Mouse (Mus musculus) midbrain, embryonic 13.5 days (tissue): Measurements from ENCODE around the gene Mfap1b. TPM values are rescaled to one million over a fixed set of nuclear protein-coding genes. Genes with fewer than 3 reads are reported as not detected.

Experiments used
- ATAC-seq: fragments of 200-750 bp; cut with Nextera tagmentation; 2 replicates; pipeline ENCODE4 v1.8.0; 2017; ENCODE audit warnings: mild to moderate bottlenecking, moderate TSS enrichment, moderate library complexity
- H3K27ac ChIP-seq: fragments of 300-500 bp; sonication (generic); 2 replicates; pipeline ENCODE4 v1.5.1; 2015; ENCODE audit warnings: inconsistent platforms, mild to moderate bottlenecking, moderate library complexity
- H3K27me3 ChIP-seq: fragments of 300-500 bp; sonication (generic); 2 replicates; pipeline ENCODE4 v1.6.1; 2015; ENCODE audit warnings: mild to moderate bottlenecking, inconsistent platforms
- H3K36me3 ChIP-seq: fragments of 300-500 bp; sonication (generic); 2 replicates; pipeline ENCODE4 v1.6.1; 2015; ENCODE audit warnings: mild to moderate bottlenecking, inconsistent platforms
- H3K4me1 ChIP-seq: fragments of 300-500 bp; sonication (generic); replicated peaks from 2 replicates; pipeline ENCODE4 v1.6.1; 2015; ENCODE audit warnings: inconsistent platforms
- H3K4me2 ChIP-seq: fragments of 300-500 bp; sonication (generic); replicated peaks from 2 replicates; pipeline ENCODE4 v1.6.1; 2015; ENCODE audit warnings: moderate library complexity, mild to moderate bottlenecking, inconsistent platforms
- H3K4me3 ChIP-seq: fragments of 300-500 bp; sonication (generic); replicated peaks from 2 replicates; pipeline ENCODE4 v1.5.1; 2015; ENCODE audit warnings: mild to moderate bottlenecking, inconsistent platforms
- H3K9ac ChIP-seq: fragments of 300-500 bp; sonication (generic); replicated peaks from 2 replicates; pipeline ENCODE4 v1.6.1; 2015; ENCODE audit warnings: mild to moderate bottlenecking, inconsistent platforms
- H3K9me3 ChIP-seq: fragments of 300-500 bp; sonication (generic); 2 replicates; pipeline ENCODE4 v1.6.1; 2016; ENCODE audit warnings: mild to moderate bottlenecking, inconsistent platforms
- WGBS: fragments of 180-500 bp; shearing (Covaris S2); methylation state at CpG from one replicate; pipeline ENCODE4 v1.1.7; 2015; 5-methylcytosine and 5-hydroxymethylcytosine counted together
- polyA plus RNA-seq: library from polyadenylated mRNA; unstranded; fragments of >200 nt; fragmentation: Nextera tagmentation; extraction: Ambion mirVana; gene quantifications from 2 replicates; pipeline ENCODE4 v1.2.1, GENCODE M21; 2015

The Mfap1b gene
- polyA plus RNA-seq, 1 experiment from 2014 or later, result 78.6 TPM

- H3K36me3 ChIP-seq, result peaks cover 40% of the 10 kb centered on the region
- peak within 1 kb of the TSS; percentile 73 for H3K4me2 ChIP-seq
- WGBS, result 3% methylated on average over 41 of the region's 41 CpGs
- peak; percentile 95 for ATAC-seq
- peak within 1 kb of the TSS; percentile 65 for H3K4me3 ChIP-seq
- peak within 1 kb of the TSS; percentile 68 for H3K27ac ChIP-seq
- H3K9ac ChIP-seq, result peak within 1 kb of the TSS; percentile 71
- no peaks in the 10 kb centered on the region for H3K27me3 ChIP-seq
- H3K9me3 ChIP-seq, result no peaks in the 10 kb centered on the region
- peaks cover 22% of the 10 kb centered on the region for H3K4me1 ChIP-seq
Measured at GRCm38 (mm10) chr2:121456692-121457642, 16.9 kb downstream of the Mfap1b start, which contains the start of gene Serinc4. Serinc4 (minus strand) TSS chr2:121456781.

DNA sequence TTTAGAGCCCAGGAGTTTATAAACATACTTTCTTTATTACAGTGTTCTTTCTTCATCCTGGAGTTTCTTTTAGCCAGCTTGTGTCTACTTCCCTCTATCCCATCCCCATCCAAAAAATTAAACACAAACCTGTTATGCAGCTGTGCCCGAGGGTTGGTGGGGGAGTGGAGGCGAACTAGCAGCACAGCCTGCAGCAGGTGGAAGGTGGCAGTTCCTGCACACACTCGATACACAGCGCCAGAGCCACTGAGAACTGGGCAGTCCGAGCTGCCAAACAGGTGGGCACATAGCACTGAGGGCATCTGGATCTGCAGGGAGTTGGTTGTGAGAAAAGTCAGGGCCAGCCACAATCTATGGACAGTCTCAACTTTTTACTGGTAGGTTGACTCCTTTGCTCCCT is 18.3 kb downstream of the Mfap1b start:
- Histone ChIP-seq H3K4me1 (peaks cover 32% of the 10 kb centered on the region), H3K36me3 (peaks cover 38% of the 10 kb centered on the region), H3K27ac (no peak overlapping the region), H3K9ac (no peak overlapping the region), H3K4me2 (no peak overlapping the region), H3K4me3 (no peak overlapping the region), H3K27me3 (no peaks in the 10 kb centered on the region), H3K9me3 (no peaks in the 10 kb centered on the region)
- 81% methylated on average over 5 of the region's 5 CpGs for WGBS
- ATAC-seq, result no peak

- no peak overlapping the region for H3K4me3 ChIP-seq
- 89% methylated on average over 6 of the region's 6 CpGs for WGBS
- no peaks in the 10 kb centered on the region for H3K27me3 ChIP-seq
- H3K9ac ChIP-seq, result no peak overlapping the region
- no peak overlapping the region for H3K4me2 ChIP-seq
- H3K4me1 ChIP-seq, result peaks cover 38% of the 10 kb centered on the region
- ATAC-seq, result no peak
- H3K27ac ChIP-seq, result no peak overlapping the region
- H3K36me3 ChIP-seq, result peaks cover 26% of the 10 kb centered on the region
- H3K9me3 ChIP-seq, result no peaks in the 10 kb centered on the region
Measured at GRCm38 (mm10) chr2:121453917-121454316, 19.9 kb downstream of the Mfap1b start.

- no peaks in the 10 kb centered on the region for H3K27me3 ChIP-seq
- H3K9ac ChIP-seq, result no peak within 1 kb of the TSS
- H3K27ac ChIP-seq, result no peak within 1 kb of the TSS
- peaks cover 40% of the 10 kb centered on the region for H3K4me1 ChIP-seq
- ATAC-seq, result no peak
- H3K4me2 ChIP-seq, result no peak within 1 kb of the TSS
- H3K9me3 ChIP-seq, result no peaks in the 10 kb centered on the region
- 87% methylated on average over 4 of the region's 4 CpGs for WGBS
- H3K36me3 ChIP-seq, result peaks cover 19% of the 10 kb centered on the region
- no peak within 1 kb of the TSS for H3K4me3 ChIP-seq
Measured at GRCm38 (mm10) chr2:121452990-121453389, 20.9 kb downstream of the Mfap1b start, which contains the start of gene Hypk. Hypk (plus strand) TSS chr2:121453290.

- ATAC-seq, result no peak
- H3K27ac ChIP-seq, result no peak overlapping the region
- H3K4me1 ChIP-seq, result peaks cover 35% of the 10 kb centered on the region
- no peak overlapping the region for H3K4me2 ChIP-seq
- H3K4me3 ChIP-seq, result no peak overlapping the region
- H3K27me3 ChIP-seq, result no peaks in the 10 kb centered on the region
- WGBS, result 80% methylated on average over 4 of the region's 4 CpGs
- no peak overlapping the region for H3K9ac ChIP-seq
- H3K36me3 ChIP-seq, result peaks cover 19% of the 10 kb centered on the region
- no peaks in the 10 kb centered on the region for H3K9me3 ChIP-seq
Measured at GRCm38 (mm10) chr2:121452361-121452760, 21.5 kb downstream of the Mfap1b start.

DNA sequence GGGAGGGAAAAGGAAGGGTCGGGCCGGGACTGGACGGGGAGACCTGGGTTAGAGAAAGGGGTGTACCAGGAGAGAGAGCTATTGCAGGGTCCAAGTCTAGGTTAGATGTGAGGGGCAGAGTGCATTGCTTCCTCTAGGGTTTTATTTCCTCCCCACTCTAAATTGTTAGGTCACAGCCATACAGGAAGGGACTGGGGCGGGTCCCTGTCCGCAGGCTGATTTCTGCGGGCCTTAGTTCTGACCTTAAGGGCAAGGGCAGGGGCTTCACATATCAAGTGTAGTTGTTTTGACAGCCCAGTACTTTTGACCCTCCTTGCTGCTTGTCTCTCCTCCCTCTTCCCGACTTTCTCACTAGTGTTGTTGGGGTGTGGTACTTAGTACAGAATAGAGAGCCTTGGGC is 23.8 kb downstream of the Mfap1b start:
- Histone ChIP-seq H3K9me3 (no peaks in the 10 kb centered on the region), H3K27me3 (no peaks in the 10 kb centered on the region), H3K4me3 (peak overlapping the region; percentile 98), H3K4me2 (peak overlapping the region; percentile 91), H3K27ac (peak overlapping the region; percentile 96), H3K4me1 (peaks cover 27% of the 10 kb centered on the region), H3K9ac (peak overlapping the region; percentile 97), H3K36me3 (peaks cover 19% of the 10 kb centered on the region)
- 4% methylated on average over 7 of the region's 7 CpGs for WGBS
- peak; percentile 12; the same call in 1 of the 2 replicates for ATAC-seq

DNA sequence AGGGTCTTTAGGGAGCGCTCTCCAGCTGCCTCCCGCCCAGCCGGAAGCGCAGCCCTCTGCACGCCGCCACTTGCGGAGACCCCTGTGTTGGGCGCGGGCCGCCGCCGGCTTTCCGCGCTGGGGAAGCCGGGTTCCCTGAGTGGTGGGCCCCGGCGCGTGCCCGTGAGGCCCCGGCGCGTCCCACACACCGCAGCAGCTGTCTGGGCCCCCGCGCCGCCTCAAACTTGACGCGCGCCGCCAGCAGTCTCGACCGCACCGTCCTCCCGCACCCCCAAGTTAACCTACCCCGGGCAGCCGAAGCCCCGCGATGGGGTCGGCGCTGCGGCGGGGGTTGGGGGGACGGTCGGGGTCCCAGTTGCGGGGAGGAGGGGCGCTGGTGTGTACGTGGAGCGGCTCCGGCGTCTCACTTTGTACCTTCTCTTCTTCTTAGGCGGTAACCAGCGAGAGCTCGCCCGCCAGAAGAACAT is 24.3 kb downstream of the Mfap1b start:
- Histone ChIP-seq H3K9me3 (no peaks in the 10 kb centered on the region), H3K36me3 (peaks cover 19% of the 10 kb centered on the region), H3K27me3 (no peaks in the 10 kb centered on the region), H3K4me1 (peaks cover 27% of the 10 kb centered on the region), H3K4me3 (peak overlapping the region; percentile 98), H3K9ac (peak overlapping the region; percentile 97), H3K4me2 (peak overlapping the region; percentile 91), H3K27ac (peak overlapping the region; percentile 96)
- ATAC-seq, result peak; percentile 83
- WGBS, result under 1% methylated on average over 54 of the region's 54 CpGs

- peak within 1 kb of the TSS; percentile 98 for H3K4me3 ChIP-seq
- peak; percentile 98 for ATAC-seq
- WGBS, result under 1% methylated on average over 64 of the region's 74 CpGs
Measured at GRCm38 (mm10) chr2:121448739-121449535, 24.9 kb downstream of the Mfap1b start, which contains the start of gene Serf2. Serf2 (plus strand) TSS chr2:121449195.

DNA sequence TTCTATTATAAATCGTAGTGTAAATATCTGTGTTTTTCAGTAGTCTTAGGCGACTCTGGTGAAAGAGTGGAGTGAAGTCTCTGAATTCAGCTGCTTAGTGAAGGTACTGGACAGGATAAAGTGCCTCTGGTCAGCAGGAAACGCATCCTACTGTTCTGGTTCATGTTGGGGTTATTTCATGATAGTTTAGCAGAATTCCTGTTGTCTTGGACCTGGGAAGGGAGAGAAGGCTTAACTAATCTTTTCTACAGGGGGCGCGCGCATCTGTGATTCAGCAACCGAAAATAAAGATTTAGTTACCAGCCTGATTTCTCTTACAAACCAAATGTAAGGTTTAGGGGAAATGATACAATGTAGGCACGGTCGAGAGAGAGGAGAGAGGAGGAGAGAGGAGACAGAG is 25.7 kb downstream of the Mfap1b start:
- ATAC-seq, result no peak
- Histone ChIP-seq H3K36me3 (peaks cover 14% of the 10 kb centered on the region), H3K27ac (peak overlapping the region; percentile 52; the same call in 1 of the 2 replicates), H3K9ac (no peak overlapping the region), H3K9me3 (no peaks in the 10 kb centered on the region), H3K4me1 (peaks cover 27% of the 10 kb centered on the region), H3K4me2 (peak overlapping the region; percentile 62), H3K27me3 (peaks cover 7% of the 10 kb centered on the region), H3K4me3 (peak overlapping the region; percentile 98)
- WGBS, result 18% methylated on average over 9 of the region's 9 CpGs

More at GRCm38 (mm10) chr2:121448739-121449535, 24.9 kb downstream of the Mfap1b start, which contains the start of gene Serf2:
- Histone ChIP-seq H3K9me3 (no peaks in the 10 kb centered on the region), H3K9ac (peak within 1 kb of the TSS; percentile 97), H3K4me1 (peaks cover 27% of the 10 kb centered on the region), H3K4me2 (peak within 1 kb of the TSS; percentile 91), H3K36me3 (peaks cover 19% of the 10 kb centered on the region), H3K27me3 (peaks cover 4% of the 10 kb centered on the region; the same call in 1 of the 2 replicates), H3K27ac (peak within 1 kb of the TSS; percentile 96)

DNA sequence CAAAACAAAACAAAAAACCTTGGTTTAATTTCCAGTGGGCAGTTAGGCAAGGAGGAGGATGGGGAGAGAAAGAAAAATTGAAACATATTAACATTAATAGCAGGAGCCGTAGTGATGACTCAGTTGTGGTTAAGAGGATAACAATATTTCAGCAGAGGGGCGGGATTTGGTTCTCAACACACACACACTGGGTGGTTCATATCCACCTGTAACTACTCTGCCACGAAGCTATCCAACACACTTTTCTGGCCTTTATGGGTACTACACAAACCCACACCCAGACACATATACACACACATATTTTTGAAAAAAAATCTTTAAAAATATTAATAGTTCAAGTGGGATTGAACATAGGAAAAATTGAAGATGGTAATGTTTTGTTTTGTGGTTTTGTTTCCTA is 26.9 kb downstream of the Mfap1b start:
- Histone ChIP-seq H3K4me2 (no peak overlapping the region), H3K27me3 (peaks cover 18% of the 10 kb centered on the region), H3K36me3 (peaks cover 4% of the 10 kb centered on the region; the same call in 1 of the 2 replicates), H3K4me1 (peaks cover 33% of the 10 kb centered on the region), H3K4me3 (no peak overlapping the region), H3K9ac (no peak overlapping the region), H3K9me3 (no peaks in the 10 kb centered on the region), H3K27ac (no peak overlapping the region)
- ATAC-seq, result no peak
- 86% methylated on average over 3 of the region's 3 CpGs for WGBS

DNA sequence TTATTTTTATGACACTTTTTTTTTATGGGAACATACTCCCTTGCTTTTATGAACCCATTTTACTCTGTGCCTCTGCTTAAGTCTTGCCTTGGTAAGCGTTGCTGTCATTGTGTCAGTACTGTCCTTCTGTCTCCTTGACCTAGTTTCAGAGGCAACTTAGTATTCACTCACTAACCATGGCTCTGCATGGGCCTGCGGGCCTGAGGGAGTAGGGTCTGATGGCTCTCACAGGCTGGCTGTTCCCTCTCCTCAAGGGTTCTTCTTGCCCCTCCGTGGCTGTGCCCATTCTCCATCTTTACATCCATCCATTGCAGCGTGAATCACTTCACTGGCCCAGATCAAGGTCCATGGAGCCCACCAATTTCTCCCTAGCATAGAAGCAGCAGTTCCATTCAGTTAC is 27.4 kb downstream of the Mfap1b start:
- H3K4me2 ChIP-seq, result no peak overlapping the region
- no peaks in the 10 kb centered on the region for H3K9me3 ChIP-seq
- no peak overlapping the region for H3K4me3 ChIP-seq
- H3K27me3 ChIP-seq, result peaks cover 23% of the 10 kb centered on the region
- no peak overlapping the region for H3K9ac ChIP-seq
- no peak overlapping the region for H3K27ac ChIP-seq
- H3K4me1 ChIP-seq, result peaks cover 36% of the 10 kb centered on the region
- WGBS, result 83% methylated on average over 4 of the region's 4 CpGs
- peaks cover 2% of the 10 kb centered on the region; the same call in 1 of the 2 replicates for H3K36me3 ChIP-seq
- ATAC-seq, result no peak
